Mouse (Mus musculus) mesoderm, embryonic 11.5 days (tissue): Measurements from ENCODE around the gene Psmd7.
"Not testable (repeated sequence)": the region's sequence is repeated elsewhere in the genome, so short reads cannot be mapped to it uniquely, and the experiment has no call there.

Source experiments
- DNase-seq: peaks from one replicate; pipeline ENCODE4 v3.0.0-alpha.2; 2012; ENCODE audit warnings: low read depth, low spot score

The Psmd7 gene

GRCm38 (mm10) chr8:107587995-107588780 lies at the start of gene Psmd7:
Gene Psmd7 (minus strand): TSS chr8:107588464.
- peak; percentile 97 for DNase-seq

- no peak for DNase-seq
Measured at GRCm38 (mm10) chr8:107633734-107634133, 45.5 kb upstream of the Psmd7 start.

- no peak for DNase-seq
Measured at GRCm38 (mm10) chr8:107629701-107630100, 41.4 kb upstream of the Psmd7 start.

GRCm38 (mm10) chr8:107628501-107629149 lies 40.4 kb upstream of the Psmd7 start:
- DNase-seq: peak; percentile 36

GRCm38 (mm10) chr8:107627881-107628280 lies 39.6 kb upstream of the Psmd7 start:
- DNase-seq: no peak

GRCm38 (mm10) chr8:107624301-107624700 lies 36.0 kb upstream of the Psmd7 start:
- DNase-seq: not testable (repeated sequence)

GRCm38 (mm10) chr8:107621930-107622623 lies 33.8 kb upstream of the Psmd7 start:
- no peak for DNase-seq

GRCm38 (mm10) chr8:107621136-107621535 lies 32.9 kb upstream of the Psmd7 start:
- no peak for DNase-seq

- no peak for DNase-seq
Measured at GRCm38 (mm10) chr8:107618499-107618898, 30.2 kb upstream of the Psmd7 start.

- DNase-seq: no peak
Measured at GRCm38 (mm10) chr8:107613411-107613810, 25.1 kb upstream of the Psmd7 start.

- no peak for DNase-seq
Measured at GRCm38 (mm10) chr8:107610845-107611244, 22.6 kb upstream of the Psmd7 start.

GRCm38 (mm10) chr8:107608751-107609150 lies 20.5 kb upstream of the Psmd7 start:
- peak; percentile 75 for DNase-seq

- DNase-seq: peak; percentile 77
Measured at GRCm38 (mm10) chr8:107603026-107603425, 14.8 kb upstream of the Psmd7 start.

GRCm38 (mm10) chr8:107599691-107600090 lies 11.4 kb upstream of the Psmd7 start:
- DNase-seq: no peak

GRCm38 (mm10) chr8:107597731-107598130 lies 9.5 kb upstream of the Psmd7 start:
- DNase-seq: no peak

- no peak for DNase-seq
Measured at GRCm38 (mm10) chr8:107594817-107595216, 6.6 kb upstream of the Psmd7 start.

GRCm38 (mm10) chr8:107593967-107594729 lies 5.9 kb upstream of the Psmd7 start:
- DNase-seq: no peak

GRCm38 (mm10) chr8:107587429-107587994 lies 752 bp downstream of the Psmd7 start:
- peak; percentile 16 for DNase-seq

- no peak for DNase-seq
Measured at GRCm38 (mm10) chr8:107582136-107582535, 6.1 kb downstream of the Psmd7 start.

GRCm38 (mm10) chr8:107581536-107581935 lies 6.7 kb downstream of the Psmd7 start:
- no peak for DNase-seq

- DNase-seq: no peak
Measured at GRCm38 (mm10) chr8:107580879-107581278, 7.4 kb downstream of the Psmd7 start.
